Mouse (Mus musculus): ENCODE measurements at regions not wholly inside any gene's neighbourhood (a gene's known extent, or its start where the extent isn't known, plus 50 kb on each side); places are given as distances from the start of the nearest gene placed in this dataset.
"Not testable (repeated sequence)": the region's sequence is repeated elsewhere in the genome, so short reads cannot be mapped to it uniquely, and the experiment has no call there.

- DNase-seq (ENCODE audit: low read depth, low spot score), result not testable (repeated sequence)
Measured at GRCm38 (mm10) chr2:95433996-95434395, 884.0 kb upstream of the Lrrc4c start.

GRCm38 (mm10) chr2:95440957-95441356 is 877.0 kb upstream of the Lrrc4c start:
- peak; percentile 3 for DNase-seq (ENCODE audit: low read depth, low spot score)

- DNase-seq (ENCODE audit: low read depth, low spot score), result no peak
Measured at GRCm38 (mm10) chr2:95443245-95443799, 874.6 kb upstream of the Lrrc4c start.

GRCm38 (mm10) chr2:95448897-95449296 is 869.1 kb upstream of the Lrrc4c start:
- peak; percentile 78 for DNase-seq (ENCODE audit: low read depth, low spot score)

GRCm38 (mm10) chr2:95479827-95480226 is 838.1 kb upstream of the Lrrc4c start:
- no peak for DNase-seq (ENCODE audit: low read depth, low spot score)

GRCm38 (mm10) chr2:95483397-95483796 is 834.6 kb upstream of the Lrrc4c start:
- DNase-seq (ENCODE audit: low read depth, low spot score), result peak; percentile 66

GRCm38 (mm10) chr2:95487580-95488135 is 830.3 kb upstream of the Lrrc4c start:
- DNase-seq (ENCODE audit: low read depth, low spot score), result peak; percentile 51

- DNase-seq (ENCODE audit: low read depth, low spot score), result no peak
Measured at GRCm38 (mm10) chr2:95494026-95494697, 823.8 kb upstream of the Lrrc4c start.

- DNase-seq (ENCODE audit: low read depth, low spot score), result no peak
Measured at GRCm38 (mm10) chr2:95494698-95495088, 823.3 kb upstream of the Lrrc4c start.

- DNase-seq (ENCODE audit: low read depth, low spot score), result no peak
Measured at GRCm38 (mm10) chr2:95511286-95511685, 806.7 kb upstream of the Lrrc4c start.

GRCm38 (mm10) chr2:95521624-95522023 is 796.3 kb upstream of the Lrrc4c start:
- DNase-seq (ENCODE audit: low read depth, low spot score), result no peak

GRCm38 (mm10) chr2:95524590-95525266 is 793.2 kb upstream of the Lrrc4c start:
- DNase-seq (ENCODE audit: low read depth, low spot score), result no peak

GRCm38 (mm10) chr2:95564089-95564488 is 753.9 kb upstream of the Lrrc4c start:
- no peak for DNase-seq (ENCODE audit: low read depth, low spot score)

- DNase-seq (ENCODE audit: low read depth, low spot score), result peak; percentile 57
Measured at GRCm38 (mm10) chr2:95575882-95576281, 742.1 kb upstream of the Lrrc4c start.

GRCm38 (mm10) chr2:95579201-95579600 is 738.8 kb upstream of the Lrrc4c start:
- no peak for DNase-seq (ENCODE audit: low read depth, low spot score)

- DNase-seq (ENCODE audit: low read depth, low spot score), result no peak
Measured at GRCm38 (mm10) chr2:95586002-95586401, 732.0 kb upstream of the Lrrc4c start.

GRCm38 (mm10) chr2:95587044-95587443 is 730.9 kb upstream of the Lrrc4c start:
- no peak for DNase-seq (ENCODE audit: low read depth, low spot score)

GRCm38 (mm10) chr2:95613354-95613753 is 704.6 kb upstream of the Lrrc4c start:
- no peak for DNase-seq (ENCODE audit: low read depth, low spot score)

- DNase-seq (ENCODE audit: low read depth, low spot score), result peak; percentile 2
Measured at GRCm38 (mm10) chr2:95637533-95637932, 680.4 kb upstream of the Lrrc4c start.

GRCm38 (mm10) chr2:95674347-95674746 is 643.6 kb upstream of the Lrrc4c start:
- peak; percentile 13 for DNase-seq (ENCODE audit: low read depth, low spot score)

- peak; percentile 14 for DNase-seq (ENCODE audit: low read depth, low spot score)
Measured at GRCm38 (mm10) chr2:95715355-95715754, 602.6 kb upstream of the Lrrc4c start.

Data from brain, adult 2 months (tissue).